Mouse (Mus musculus) ES-Bruce4 (cell line): ENCODE results near the gene Sfxn4. TPM values are rescaled to one million over a fixed set of nuclear protein-coding genes. Genes with fewer than 3 reads are reported as not detected.

ENCODE experiments used
- H3K27ac ChIP-seq: 2 replicates; pipeline ENCODE4 v1.5.1; 2012; ENCODE audit warnings: low read length, inconsistent platforms; ENCODE audit not compliant: insufficient read depth
- H3K27me3 ChIP-seq: 2 replicates; pipeline ENCODE4 v1.6.1; 2012; ENCODE audit warnings: mild to moderate bottlenecking, low read length, inconsistent platforms; ENCODE audit not compliant: control insufficient read depth, poor library complexity, insufficient read depth, severe bottlenecking
- H3K36me3 ChIP-seq: 2 replicates; pipeline ENCODE4 v1.6.1; 2012; ENCODE audit warnings: inconsistent platforms, mild to moderate bottlenecking, low read length, moderate library complexity; ENCODE audit not compliant: control insufficient read depth, poor library complexity, insufficient read depth, severe bottlenecking
- H3K4me1 ChIP-seq: one replicate; pipeline ENCODE4 v1.8.1; 2011; ENCODE audit warnings: low read length; ENCODE audit not compliant: control insufficient read depth, insufficient read depth
- H3K4me3 ChIP-seq: 2 replicates; pipeline ENCODE4 v1.5.1; 2011; ENCODE audit warnings: low read depth, mild to moderate bottlenecking, low read length
- H3K9ac ChIP-seq: 2 replicates; pipeline ENCODE4 v1.6.1; 2012; ENCODE audit warnings: low read depth, mild to moderate bottlenecking, inconsistent platforms; ENCODE audit not compliant: poor library complexity, severe bottlenecking
- H3K9me3 ChIP-seq: replicated peaks from 2 replicates; pipeline ENCODE4 v1.6.1; 2012; ENCODE audit warnings: mild to moderate bottlenecking, low read length, inconsistent platforms; ENCODE audit not compliant: control insufficient read depth, poor library complexity, insufficient read depth, severe bottlenecking
- CTCF ChIP-seq: IDR thresholded peaks from one replicate; pipeline ENCODE4 v1.8.1; 2011; ENCODE audit warnings: low read depth, low read length
- EP300 ChIP-seq: IDR thresholded peaks from 2 replicates; pipeline ENCODE4 v1.6.1; 2011; ENCODE audit warnings: low read depth, low read length; ENCODE audit not compliant: insufficient read depth
- POLR2A ChIP-seq: IDR thresholded peaks from one replicate; pipeline ENCODE4 v1.8.1; 2011; ENCODE audit warnings: low read length; ENCODE audit not compliant: insufficient read depth
- polyA plus RNA-seq: library from polyadenylated mRNA; stranded (reverse); fragments of >200 nt; gene quantifications from 2 replicates; pipeline ENCODE4 v1.2.4, GENCODE M21; 2011; ENCODE audit warnings: low read depth; ENCODE audit not compliant: missing spikeins, insufficient read depth, insufficient read length

Sfxn4 gene
- polyA plus RNA-seq, result 1.8 and 2.8 TPM in 2 replicates

DNA sequence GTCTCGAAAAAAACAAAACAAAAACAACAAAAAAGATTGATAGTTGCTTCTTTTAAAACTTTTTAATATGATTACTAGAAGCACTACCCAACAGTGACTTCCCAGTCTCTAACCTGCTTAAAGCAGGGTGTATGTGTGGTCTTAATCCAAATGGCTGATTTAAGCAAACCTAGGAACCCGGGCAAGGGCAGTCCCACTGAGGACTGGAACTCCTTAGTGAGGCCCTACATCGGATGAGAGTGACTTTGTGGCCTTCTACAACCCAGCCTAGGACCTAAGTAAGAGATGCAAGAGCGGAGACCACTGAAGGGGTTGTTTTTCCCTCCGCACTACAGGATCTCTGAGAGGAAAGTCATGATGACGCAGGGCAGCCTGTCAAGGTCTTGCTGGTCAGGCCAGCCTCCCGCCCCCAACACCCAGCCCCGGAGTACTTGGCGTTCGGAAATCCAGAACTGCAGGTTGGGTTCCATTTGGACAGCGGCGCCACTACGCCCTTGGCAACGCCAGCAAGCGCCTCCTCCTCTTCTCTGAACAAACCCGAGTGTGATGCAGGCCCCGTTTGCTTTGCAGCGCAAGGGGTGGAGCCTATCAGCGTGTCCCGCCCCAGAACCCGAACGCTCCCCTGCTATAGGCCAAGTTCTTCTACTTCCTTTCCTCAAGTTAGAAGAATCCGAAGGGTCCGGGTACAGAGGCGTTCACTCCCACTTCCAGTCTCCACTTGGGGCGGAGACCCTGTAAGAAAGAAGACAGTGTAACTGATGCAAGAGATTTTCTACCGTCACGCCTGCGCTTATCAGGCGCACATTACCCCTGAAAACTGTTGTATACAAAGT is at the start of gene Sfxn4:
Gene Sfxn4, minus strand, starts transcription at position 612 of the 833 bp plus-strand sequence.
- Histone ChIP-seq H3K36me3 (peaks cover 5% of the 10 kb centered on the region; the same call in 1 of the 2 replicates), H3K9ac (peak within 1 kb of the TSS; percentile 35; the same call in 1 of the 2 replicates), H3K4me1 (no peaks in the 10 kb centered on the region), H3K4me3 (peak within 1 kb of the TSS; percentile 53), H3K27ac (no peak within 1 kb of the TSS; the same call in 1 of the 2 replicates), H3K9me3 (no peaks in the 10 kb centered on the region), H3K27me3 (no peaks in the 10 kb centered on the region)
- peak; percentile 81 for TF ChIP-seq POLR2A
- TF ChIP-seq CTCF, result no peak

DNA sequence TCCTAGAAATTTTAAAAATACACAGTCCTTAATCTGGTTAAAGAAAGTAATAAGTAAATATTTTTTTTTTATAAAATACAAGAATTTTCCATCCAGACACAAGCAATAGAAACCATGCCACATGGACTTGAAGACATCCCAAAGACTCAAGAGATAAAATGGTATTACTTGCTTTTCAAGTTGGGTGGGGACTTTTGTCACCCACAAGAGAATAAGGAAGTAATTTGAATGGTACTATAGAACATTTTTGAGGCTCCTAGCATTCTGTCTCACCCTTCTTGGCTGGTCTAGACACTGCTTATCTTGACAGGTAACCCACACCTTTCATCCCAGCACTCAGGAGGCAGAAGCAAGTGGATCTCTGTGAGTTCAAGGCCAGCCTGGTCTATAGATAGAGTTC is 49.0 kb upstream of the Sfxn4 start:
- TF ChIP-seq CTCF (no peak), POLR2A (no peak), EP300 (no peak)
- Histone ChIP-seq H3K4me1 (no peaks in the 10 kb centered on the region), H3K9me3 (no peaks in the 10 kb centered on the region), H3K27ac (no peak overlapping the region), H3K36me3 (no peaks in the 10 kb centered on the region), H3K9ac (no peak overlapping the region), H3K27me3 (no peaks in the 10 kb centered on the region), H3K4me3 (no peak overlapping the region)

DNA sequence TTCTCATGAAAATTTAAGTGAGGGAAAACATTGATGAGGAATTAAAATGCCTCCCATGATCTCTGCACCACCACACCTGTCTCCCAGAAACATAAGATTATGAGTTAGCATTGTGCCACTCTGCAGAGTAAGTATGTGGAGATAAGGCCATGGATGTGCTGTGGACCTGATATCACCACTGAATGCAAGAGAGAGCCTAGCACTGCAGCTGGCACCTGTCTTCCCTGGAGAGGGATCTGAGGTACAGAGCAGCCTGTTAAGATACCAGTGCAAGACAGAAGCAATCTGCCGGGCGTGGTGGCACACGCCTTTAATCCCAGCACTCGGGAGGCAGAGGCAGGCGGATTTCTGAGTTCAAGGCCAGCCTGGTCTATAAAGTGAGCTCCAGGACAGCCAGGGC is 44.2 kb upstream of the Sfxn4 start:
- no peak for TF ChIP-seq EP300
- no peak for TF ChIP-seq CTCF
- no peak for TF ChIP-seq POLR2A
- Histone ChIP-seq H3K4me3 (no peak overlapping the region), H3K9ac (no peak overlapping the region), H3K27ac (no peak overlapping the region), H3K36me3 (no peaks in the 10 kb centered on the region), H3K4me1 (no peaks in the 10 kb centered on the region), H3K27me3 (no peaks in the 10 kb centered on the region), H3K9me3 (no peaks in the 10 kb centered on the region)

DNA sequence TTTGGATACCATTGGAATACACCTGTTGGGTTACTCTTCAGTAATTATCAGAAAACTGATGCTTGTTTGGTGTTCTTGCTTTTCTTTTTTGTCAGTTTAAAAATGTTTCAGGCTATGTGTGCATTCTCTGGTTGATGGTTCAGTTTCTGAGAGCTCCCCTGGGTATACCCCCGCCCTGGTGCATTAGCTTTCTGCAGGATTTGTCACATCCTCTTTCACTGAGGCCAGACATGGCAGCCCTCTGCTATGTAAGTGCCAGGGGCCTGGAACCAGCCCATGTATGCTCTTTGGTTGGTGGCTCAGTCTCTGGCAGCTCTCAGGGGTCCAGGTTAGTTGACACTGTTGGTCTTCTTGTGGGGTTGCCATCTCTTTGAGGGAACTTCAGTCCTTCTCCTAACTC is 42.7 kb upstream of the Sfxn4 start:
- H3K9me3 ChIP-seq, result no peaks in the 10 kb centered on the region
- no peak for TF ChIP-seq POLR2A
- TF ChIP-seq EP300, result no peak
- no peak for TF ChIP-seq CTCF
- H3K27me3 ChIP-seq, result no peaks in the 10 kb centered on the region
- H3K36me3 ChIP-seq, result no peaks in the 10 kb centered on the region
- H3K9ac ChIP-seq, result no peak overlapping the region
- H3K27ac ChIP-seq, result no peak overlapping the region
- no peaks in the 10 kb centered on the region for H3K4me1 ChIP-seq
- no peak overlapping the region for H3K4me3 ChIP-seq

DNA sequence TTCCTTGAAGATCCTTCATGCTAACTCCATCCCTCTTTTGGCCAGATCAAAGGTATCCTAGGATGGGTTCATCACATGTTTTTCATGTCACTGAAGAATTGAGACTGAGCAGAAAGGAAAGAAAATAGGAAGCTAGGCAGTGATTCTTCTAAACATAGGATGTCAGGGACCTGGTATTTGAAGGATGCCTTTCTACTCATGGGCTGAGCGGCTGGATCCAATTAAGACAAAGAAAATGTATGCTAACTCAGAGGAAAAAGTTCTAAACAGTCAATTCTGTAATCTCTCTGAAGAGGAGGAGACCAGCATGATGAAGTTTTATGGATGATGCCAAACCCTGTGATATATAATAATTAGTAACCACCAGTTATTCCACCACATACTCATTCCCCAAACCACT is 41.9 kb upstream of the Sfxn4 start:
- Histone ChIP-seq H3K4me1 (no peaks in the 10 kb centered on the region), H3K4me3 (no peak overlapping the region), H3K27me3 (no peaks in the 10 kb centered on the region), H3K9me3 (no peaks in the 10 kb centered on the region), H3K36me3 (no peaks in the 10 kb centered on the region), H3K9ac (no peak overlapping the region), H3K27ac (no peak overlapping the region)
- TF ChIP-seq EP300 (no peak), CTCF (no peak)

DNA sequence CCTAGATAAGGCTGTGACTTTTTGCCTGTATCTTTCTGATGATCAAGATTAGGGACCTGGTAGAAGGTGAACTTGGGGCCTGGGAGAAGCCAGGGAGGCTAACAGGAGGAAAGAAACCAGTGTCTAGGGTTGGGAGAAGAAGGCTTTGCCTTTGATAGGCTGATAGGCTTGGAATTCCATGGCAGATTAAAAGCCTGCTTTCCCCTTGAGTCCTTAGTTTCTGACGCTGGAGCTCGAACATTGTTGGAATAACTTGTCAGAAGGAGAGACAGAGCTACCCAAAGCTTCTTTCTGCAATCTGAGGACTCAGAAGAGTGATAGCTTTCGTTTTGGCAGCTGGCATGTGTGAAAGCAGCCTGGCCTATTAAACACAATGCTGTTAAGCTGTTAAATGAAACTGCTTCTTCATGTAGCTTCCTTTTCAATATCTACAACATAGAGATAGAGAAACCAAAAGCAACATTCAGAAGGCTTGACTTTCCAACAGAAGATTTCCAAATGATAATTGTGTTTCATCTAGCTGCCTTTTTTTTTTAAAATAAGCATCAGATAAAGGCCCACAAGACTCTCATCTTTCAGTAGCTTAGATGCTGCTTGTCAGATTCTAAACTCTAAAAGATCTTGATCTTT is 34.1 kb upstream of the Sfxn4 start:
- Histone ChIP-seq H3K27me3 (no peaks in the 10 kb centered on the region), H3K36me3 (no peaks in the 10 kb centered on the region)

More for the DNA sequence above, 34.1 kb upstream of the Sfxn4 start:
- Histone ChIP-seq H3K9me3 (no peaks in the 10 kb centered on the region), H3K4me1 (no peaks in the 10 kb centered on the region), H3K27ac (no peak overlapping the region), H3K9ac (no peak overlapping the region), H3K4me3 (no peak overlapping the region)
- TF ChIP-seq CTCF (no peak), EP300 (no peak), POLR2A (no peak)
